Comparison of ENCODE assay signal across 22 mouse cellular contexts in the genomic region with DNA sequence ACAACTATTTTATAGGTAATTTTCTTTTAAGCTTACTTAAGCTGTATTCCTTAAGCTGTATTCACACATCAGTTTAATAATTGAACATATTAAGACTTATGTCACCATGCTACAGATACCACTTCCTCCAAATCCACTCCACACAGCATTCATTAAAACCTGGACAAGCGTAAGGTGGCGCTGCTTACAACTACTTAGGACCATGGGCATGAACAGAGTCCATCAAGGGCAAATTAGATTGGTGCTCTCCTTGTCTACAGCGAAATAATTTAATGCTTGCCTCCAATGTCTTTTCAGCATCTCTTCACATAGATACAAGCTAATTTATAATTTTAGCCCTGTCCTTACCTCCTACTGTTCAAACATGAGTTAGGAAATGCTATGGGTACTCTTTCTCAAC. TPM values are rescaled to one million over a fixed set of nuclear protein-coding genes. Genes with fewer than 3 reads are reported as not detected.
DNase-seq lines count a peak whose midpoint lies in the region; ATAC-seq and TF ChIP-seq lines count a peak whose summit lies in the region.
"Had no signal": no experiment of that assay in that cellular context is flagged by ENCODE, and none has a peak within 500 bp of the region (broad histone marks: within the 10 kb centered on the region; RNA-seq: fewer than 3 reads in every experiment).

No protein-coding gene starts in this region.

- H3K9me3 ChIP-seq in heart, postnatal 0 days (replicated peaks; ENCODE audit: control insufficient read depth, low read length) = no peaks in the 10 kb centered on the region
- no peaks in the 10 kb centered on the region for H3K9me3 ChIP-seq in hindbrain, embryonic 12.5 days (replicated peaks)
- H3K9me3 ChIP-seq: embryonic facial prominence, embryonic 10.5 days; embryonic facial prominence, embryonic 12.5 days; forebrain, embryonic 13.5 days; forebrain, embryonic 15.5 days; G1E had no signal

- intact Hi-C loops in heart, postnatal 10 days (cut with DNase I) = no loop called here

- H3K9ac ChIP-seq in heart, postnatal 0 days (replicated peaks; ENCODE audit: low read depth, low read length) = no peak overlapping the region
- H3K9ac ChIP-seq in hindbrain, embryonic 12.5 days = no peak overlapping the region
- H3K9ac ChIP-seq: embryonic facial prominence, embryonic 12.5 days; forebrain, embryonic 13.5 days; forebrain, embryonic 15.5 days had no signal

- no peak for TF ChIP-seq EP300 in heart, postnatal 0 days (IDR thresholded peaks at IDR 0.05; ENCODE audit: low read depth)

- 92% methylated on average over 3 of the region's 3 CpGs for WGBS in heart, postnatal 0 days
- WGBS in macrophage (ENCODE audit: missing documents) = 93% methylated on average over 3 of the region's 3 CpGs
- WGBS in hindbrain, embryonic 12.5 days = 93% methylated on average over 3 of the region's 3 CpGs

- peak; percentile 52 for DNase-seq in heart, adult 11 months
- no peak for DNase-seq in heart, adult 8-10 months (ENCODE audit: low spot score)
- no peak for DNase-seq in heart, postnatal 0 days (ENCODE audit: low spot score)
- no peak for DNase-seq in heart, postnatal 10 days
- peak; percentile 75 for DNase-seq in 416B (ENCODE audit: low read depth)
- DNase-seq: adrenal gland, adult 8-10 months; B cell, adult 2 months; cerebellum, adult 11-12 months; cerebellum, adult 2 months; cerebellum, adult 9-10 months; cerebellum, postnatal 25 days had no signal

- H3K27me3 ChIP-seq in heart, postnatal 0 days (ENCODE audit: control insufficient read depth, insufficient read depth, low read length) = no peaks in the 10 kb centered on the region
- no peaks in the 10 kb centered on the region for H3K27me3 ChIP-seq in hindbrain, embryonic 12.5 days
- H3K27me3 ChIP-seq: CH12.LX; embryonic facial prominence, embryonic 12.5 days; forebrain, embryonic 13.5 days; forebrain, embryonic 15.5 days; Patski had no signal

- H3K4me3 ChIP-seq in heart, postnatal 0 days (ENCODE audit: low read depth, low read length) = no peak overlapping the region
- no peak overlapping the region for H3K4me3 ChIP-seq in macrophage (ENCODE audit: inconsistent target)
- no peak overlapping the region for H3K4me3 ChIP-seq in hindbrain, embryonic 12.5 days
- H3K4me3 ChIP-seq: embryonic facial prominence, embryonic 10.5 days; embryonic facial prominence, embryonic 12.5 days; forebrain, embryonic 13.5 days; forebrain, embryonic 15.5 days had no signal

- TF ChIP-seq CTCF in heart, postnatal 0 days (IDR thresholded peaks at IDR 0.05; ENCODE audit: low read depth) = no peak

- no peak for ATAC-seq in heart, postnatal 0 days (ENCODE audit: insufficient read depth, low read depth)
- no peak for ATAC-seq in hindbrain, embryonic 12.5 days (ENCODE audit: low FRiP score)
- ATAC-seq: activated CD4-positive, CD25-positive, alpha-beta regulatory T cell, adult 4 months; CD4-positive, CD25-positive, alpha-beta regulatory T cell, adult 4 months; forebrain, embryonic 13.5 days; forebrain, embryonic 15.5 days; Patski had no signal

- H3K4me2 ChIP-seq in heart, postnatal 0 days (ENCODE audit: low read depth, low read length) = no peak overlapping the region
- H3K4me2 ChIP-seq in hindbrain, embryonic 12.5 days (replicated peaks) = no peak overlapping the region
- H3K4me2 ChIP-seq: embryonic facial prominence, embryonic 12.5 days; forebrain, embryonic 13.5 days; forebrain, embryonic 15.5 days had no signal

- H3K27ac ChIP-seq in heart, postnatal 0 days (ENCODE audit: low read depth) = 0 out of 2 replicates have a peak overlapping the region, but pooled peaks have one; percentile 5
- peak overlapping the region; percentile 62; the same call in 1 of the 2 replicates for H3K27ac ChIP-seq in macrophage
- no peak overlapping the region for H3K27ac ChIP-seq in hindbrain, embryonic 12.5 days
- H3K27ac ChIP-seq: embryonic facial prominence, embryonic 10.5 days; embryonic facial prominence, embryonic 12.5 days; forebrain, embryonic 13.5 days; forebrain, embryonic 15.5 days had no signal

- H3K4me1 ChIP-seq in heart, postnatal 0 days (ENCODE audit: control insufficient read depth, insufficient read depth) = peaks cover 18% of the 10 kb centered on the region
- H3K4me1 ChIP-seq in hindbrain, embryonic 12.5 days = no peaks in the 10 kb centered on the region
- H3K4me1 ChIP-seq: embryonic facial prominence, embryonic 12.5 days; forebrain, embryonic 15.5 days had no signal

- H3K79me2 ChIP-seq in macrophage (ENCODE audit: inconsistent target) = 0 out of 2 replicates have a peak, but pooled peaks cover 3% of the 10 kb centered on the region

- peaks cover 28% of the 10 kb centered on the region for H3K36me3 ChIP-seq in heart, postnatal 0 days (replicated peaks; ENCODE audit: control insufficient read depth, insufficient read depth, low read length)
- 0 out of 2 replicates have a peak, but pooled peaks cover 5% of the 10 kb centered on the region for H3K36me3 ChIP-seq in macrophage (ENCODE audit: inconsistent target)
- no peaks in the 10 kb centered on the region for H3K36me3 ChIP-seq in hindbrain, embryonic 12.5 days
- H3K36me3 ChIP-seq: forebrain, embryonic 15.5 days had no signal

RNA-seq across cellular contexts. Expression of a gene that starts 29.7 kb away (rescaled TPM):
- 100 to 1,000 TPM; 107 to 114 (median 108) TPM for total RNA-seq in heart, adult 8-10 months (2022)
- total RNA-seq in heart, postnatal 0 days (2014; rRNA removed; ENCODE audit: low replicate concordance) = 162 and 218 TPM in 2 replicates
- polyA plus RNA-seq in heart, postnatal 0 days (2015; fragmentation: Nextera tagmentation; extraction: Ambion mirVana) = 261 and 263 TPM in 2 replicates
- total RNA-seq in heart, postnatal 10 days (2021) = 100 to 1,000 TPM; 234 to 248 TPM
- 100 to 1,000 TPM in 19 of 26 experiments, 10 to 100 TPM in 7; 53.0 to 969 (median 158) TPM for total RNA-seq in macrophage (2018; cell fraction: chromatin; rRNA removed)
- total RNA-seq in macrophage (2018; cell fraction: cytosol; rRNA removed) = 1,000 to 10,000 TPM in 2 of 26 experiments, 100 to 1,000 TPM in 24; 392 to 1,268 (median 777) TPM
- total RNA-seq in macrophage (2018; cell fraction: nucleus; rRNA removed) = 100 to 1,000 TPM; 188 to 850 (median 333) TPM
- polyA plus RNA-seq in macrophage (2018) = 668 to 1,026 TPM (median 746 TPM) in 3 replicates
- polyA plus RNA-seq in hindbrain, embryonic 12.5 days (2016; fragmentation: Nextera tagmentation; extraction: Ambion mirVana) = 121 and 133 TPM in 2 replicates

RNA-seq across cellular contexts. Expression of a gene that starts 29.7 kb away (rescaled TPM):
- under 1 TPM in 2 of 4 experiments, not detected in 2; 0.32 to 0.87 TPM for total RNA-seq in heart, adult 8-10 months (2022)
- total RNA-seq in heart, postnatal 0 days (2014; rRNA removed; ENCODE audit: low replicate concordance) = 6.2 TPM in 1 of 2 replicates, not detected in the other
- polyA plus RNA-seq in heart, postnatal 0 days (2015; fragmentation: Nextera tagmentation; extraction: Ambion mirVana) = 1.2 and 1.8 TPM in 2 replicates
- total RNA-seq in heart, postnatal 10 days (2021) = under 1 TPM in 1 of 2 experiments, not detected in 1; 0.79 TPM
- 1 to 10 TPM in 3 of 26 experiments, not detected in 23; 1.1 to 2.2 (median 1.4) TPM for total RNA-seq in macrophage (2018; cell fraction: chromatin; rRNA removed)
- total RNA-seq in macrophage (2018; cell fraction: cytosol; rRNA removed) = under 1 TPM in 11 of 26 experiments, not detected in 15; 0.16 to 0.42 (median 0.29) TPM
- 1 to 10 TPM in 8 of 26 experiments, under 1 TPM in 7, not detected in 11; 0.61 to 2.4 (median 1.0) TPM for total RNA-seq in macrophage (2018; cell fraction: nucleus; rRNA removed)
- not detected in 3 replicates for polyA plus RNA-seq in macrophage (2018)
- 0.52 and 0.56 TPM in 2 replicates for polyA plus RNA-seq in hindbrain, embryonic 12.5 days (2016; fragmentation: Nextera tagmentation; extraction: Ambion mirVana)
- polyA plus RNA-seq: forebrain, embryonic 15.5 days; G1E had no signal

Comparison
In these comparisons a context has a peak if more than half of its experiments do, and no peak if none do; other contexts are left out.
1. DNase-seq: peak in heart, adult 11 months (single experiment) and 416B (single experiment); none in heart, adult 8-10 months (single experiment), heart, postnatal 0 days (single experiment) and heart, postnatal 10 days (0 of 2).